Mouse (Mus musculus): ENCODE measurements around the gene Ralgapa2.

GRCm38 (mm10) chr2:146426321-146426720 is 85.8 kb downstream of the Ralgapa2 start:
- TF ChIP-seq CTCF (conservative IDR thresholded peaks at IDR 0.05 in 1 of 2, IDR thresholded peaks at IDR 0.05 in 1 of 2; ENCODE audit: low read depth in 2 of 2, low read length in 2 of 2) (no peak), ZC3H11A (IDR thresholded peaks at IDR 0.05; ENCODE audit: low read depth, low read length) (no peak), MAFK (IDR thresholded peaks at IDR 0.05; ENCODE audit: insufficient replicate concordance, low read length) (no peak), EP300 (IDR thresholded peaks at IDR 0.05; ENCODE audit: low read length) (no peak), MXI1 (IDR thresholded peaks at IDR 0.05; ENCODE audit: low read depth, low read length) (no peak)
